Mouse (Mus musculus) cerebellum, adult 11 months (tissue): ENCODE results near the gene Phtf2.
"Not testable (repeated sequence)": the region's sequence is repeated elsewhere in the genome, so short reads cannot be mapped to it uniquely, and the experiment has no call there.

Experiments
- DNase-seq: peaks from one replicate; pipeline ENCODE4 v3.0.0; 2022

The Phtf2 gene

DNA sequence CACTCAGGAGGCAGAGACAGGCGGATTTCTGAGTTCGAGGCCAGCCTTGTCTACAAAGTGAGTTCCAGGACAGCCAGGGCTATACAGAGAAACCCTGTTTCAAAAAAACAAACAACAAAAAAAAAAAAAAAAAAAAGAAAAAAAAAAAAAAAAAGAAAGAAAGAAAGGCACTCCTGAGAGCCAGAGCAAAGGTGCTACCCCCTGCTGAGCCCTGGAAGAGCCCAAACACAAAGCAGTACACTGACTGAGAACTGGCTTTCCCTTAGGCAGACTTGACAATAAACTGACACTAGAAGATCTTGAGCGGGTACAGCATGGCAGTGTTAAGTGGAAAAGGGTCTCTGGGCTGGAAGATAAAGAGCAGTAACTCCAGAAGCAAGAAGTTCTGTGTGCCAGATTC, 119.5 kb downstream of the Phtf2 start:
- not testable (repeated sequence) for DNase-seq

DNA sequence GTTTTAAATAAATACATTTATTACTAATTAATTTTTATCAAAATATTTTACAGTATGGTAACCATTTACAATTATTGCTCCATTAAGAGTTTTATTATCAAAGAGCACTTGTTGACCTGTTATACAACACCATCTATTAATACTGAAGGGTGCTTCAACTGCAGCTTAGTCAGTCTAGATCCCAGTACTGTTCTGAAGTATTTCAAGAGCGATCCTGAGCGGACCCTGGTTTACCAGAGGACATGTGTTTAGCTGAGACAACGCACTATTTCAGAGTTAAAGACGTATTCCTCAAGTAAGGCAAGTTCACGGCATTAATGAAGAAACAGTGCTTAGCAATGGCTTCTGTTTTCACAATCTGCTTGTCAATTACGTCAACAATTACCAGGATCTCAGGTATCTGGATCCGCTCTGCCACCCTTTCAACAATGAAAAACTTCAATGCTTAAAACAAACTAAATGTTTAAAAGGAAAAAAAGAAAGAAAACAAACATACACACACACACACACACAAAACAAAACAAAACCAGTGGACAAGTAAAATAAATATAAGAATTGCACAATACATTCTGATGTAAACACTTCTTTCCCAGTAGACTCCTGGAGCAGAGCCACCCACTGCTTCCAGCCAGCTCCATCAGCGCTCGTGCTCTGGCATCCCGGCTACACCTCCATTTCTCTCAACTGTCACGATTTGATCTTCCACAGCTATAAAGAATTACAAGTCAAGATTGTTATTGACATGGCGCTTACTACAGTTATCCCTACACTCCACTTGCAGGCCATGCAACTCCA, 121.4 kb downstream of the Phtf2 start:
- DNase-seq = no peak

DNA sequence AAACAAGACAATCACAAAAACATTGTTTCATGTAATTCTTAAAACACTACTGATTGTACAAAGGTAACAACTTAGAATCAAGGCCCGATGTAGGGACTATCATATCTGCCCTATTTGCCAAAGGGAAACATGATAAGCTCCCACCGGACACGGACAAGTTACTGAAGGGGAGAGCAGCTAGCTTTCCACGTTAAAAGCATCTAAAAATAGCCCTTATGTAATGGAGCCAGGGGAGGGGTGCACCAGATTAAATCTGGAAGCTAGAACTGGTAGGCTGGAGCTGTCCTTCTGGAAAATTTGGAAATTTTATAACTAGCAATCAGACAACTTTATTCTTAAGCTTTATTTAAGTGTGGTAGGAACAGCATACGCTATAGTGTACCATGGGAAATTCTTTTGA, 122.2 kb downstream of the Phtf2 start:
- DNase-seq = no peak

DNA sequence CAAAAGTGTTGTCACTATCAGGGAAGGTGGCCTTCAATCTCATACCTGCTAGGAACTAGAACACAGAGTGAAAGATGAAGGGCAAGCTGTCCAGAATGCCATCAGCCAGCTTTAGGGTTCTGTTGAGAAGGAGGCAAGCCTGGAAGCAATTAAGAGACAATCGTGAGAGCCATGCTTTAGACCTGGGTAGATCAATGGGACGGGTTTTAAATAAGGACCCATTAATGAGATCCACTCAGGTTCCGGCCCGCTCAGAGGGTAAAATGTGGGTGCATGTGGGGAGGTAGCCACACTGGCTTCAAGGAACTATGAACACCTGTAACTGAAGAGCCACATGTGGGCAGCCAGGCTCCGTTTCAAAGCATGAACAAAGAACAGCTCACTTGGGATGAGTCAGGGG, 128.0 kb downstream of the Phtf2 start:
- DNase-seq = no peak

DNA sequence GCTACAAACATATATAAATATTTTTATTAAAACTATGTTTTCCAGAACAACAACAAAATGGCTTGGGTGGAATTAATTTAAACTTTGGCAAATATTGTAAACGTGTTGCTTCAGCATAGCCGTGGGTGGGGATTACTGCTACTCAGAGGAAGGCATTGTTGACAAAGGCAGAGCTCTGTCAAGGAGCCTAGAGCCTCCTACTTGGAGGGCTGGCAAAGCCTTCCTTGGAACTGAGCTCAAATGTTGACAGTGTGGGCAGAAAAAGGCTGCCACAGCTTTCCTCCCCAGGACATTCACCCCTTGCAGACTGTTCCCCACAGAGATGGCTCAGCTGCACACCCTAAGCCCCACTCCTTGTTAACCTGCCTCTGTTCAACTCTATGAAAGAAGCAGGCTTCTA, 128.8 kb downstream of the Phtf2 start:
- DNase-seq = no peak

DNA sequence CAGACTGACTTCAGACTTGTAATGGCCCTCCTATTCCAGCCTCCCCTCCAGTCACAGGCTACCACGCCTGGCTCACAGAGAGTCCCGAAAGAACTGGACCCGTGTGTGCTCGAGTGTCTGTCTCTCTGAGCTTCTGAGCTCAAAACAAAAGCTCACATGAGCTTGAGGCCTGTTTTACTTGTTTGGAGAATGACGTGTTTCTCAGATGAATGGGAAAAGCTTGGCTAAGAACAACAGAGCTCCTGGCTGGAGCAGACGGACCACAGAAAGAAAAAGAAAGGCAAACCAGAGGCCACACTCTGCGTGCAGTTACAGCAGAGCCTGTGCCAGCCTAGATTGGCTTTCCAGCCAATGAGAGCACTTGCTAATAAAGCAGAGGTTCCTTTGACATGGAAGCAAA, 130.2 kb downstream of the Phtf2 start:
- no peak for DNase-seq

DNA sequence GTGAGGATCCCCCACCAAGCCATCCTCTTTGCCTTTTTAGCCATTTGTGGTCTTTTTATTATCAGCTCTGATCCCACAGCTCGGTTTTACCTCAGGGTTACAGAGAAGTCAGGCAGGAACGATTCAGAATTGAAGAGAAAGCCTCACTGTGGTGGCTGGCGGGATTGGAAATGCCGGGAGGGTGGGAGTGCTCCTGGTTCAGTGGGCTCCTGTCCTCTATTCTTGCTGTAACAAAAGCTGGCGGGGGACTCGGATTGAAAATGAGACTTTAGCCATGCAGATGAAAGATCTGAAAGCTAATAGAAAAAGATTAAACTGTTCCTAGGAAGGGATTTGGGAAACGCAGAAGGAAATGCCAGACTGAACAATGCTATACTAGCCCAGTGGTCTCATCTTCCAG, 130.9 kb downstream of the Phtf2 start:
- no peak for DNase-seq

DNA sequence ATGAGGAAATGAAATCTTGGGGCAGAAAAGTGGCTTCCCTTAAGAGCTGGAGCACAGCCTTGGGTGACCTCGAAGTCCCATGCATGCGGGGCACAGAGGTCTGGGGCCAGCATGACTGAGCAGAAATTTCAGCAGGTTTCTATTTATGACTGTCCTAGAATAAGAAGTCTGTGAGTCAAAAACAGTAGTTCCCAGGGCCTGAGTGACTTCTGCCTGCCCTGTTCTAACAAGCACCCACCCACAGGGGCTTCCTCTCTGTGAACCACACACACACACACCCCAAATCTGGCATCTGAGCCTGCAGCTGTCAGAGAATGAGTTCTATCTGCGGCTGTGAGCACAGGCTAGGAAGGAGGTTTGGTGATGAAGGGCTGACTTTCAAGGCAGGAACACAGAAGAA, 132.4 kb downstream of the Phtf2 start:
- DNase-seq = no peak

DNA sequence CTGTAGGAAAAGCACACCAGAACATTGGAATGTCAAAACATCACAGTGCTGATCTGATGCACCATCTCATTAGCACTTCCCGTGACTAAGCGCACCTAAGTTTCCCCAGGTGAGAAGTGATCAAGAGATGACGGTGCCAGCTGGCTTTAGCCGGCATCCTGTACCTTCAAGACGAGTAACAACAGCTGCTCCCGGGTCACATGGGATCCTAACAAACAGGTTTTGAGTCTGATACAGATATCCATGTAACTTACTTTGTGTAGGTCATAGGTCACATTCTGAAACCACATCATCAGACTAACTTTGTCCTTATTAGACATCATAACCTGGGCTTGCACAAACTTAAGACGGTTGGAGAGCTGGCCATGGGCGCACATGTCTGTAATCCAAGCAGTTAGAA, 133.1 kb downstream of the Phtf2 start:
- no peak for DNase-seq

DNA sequence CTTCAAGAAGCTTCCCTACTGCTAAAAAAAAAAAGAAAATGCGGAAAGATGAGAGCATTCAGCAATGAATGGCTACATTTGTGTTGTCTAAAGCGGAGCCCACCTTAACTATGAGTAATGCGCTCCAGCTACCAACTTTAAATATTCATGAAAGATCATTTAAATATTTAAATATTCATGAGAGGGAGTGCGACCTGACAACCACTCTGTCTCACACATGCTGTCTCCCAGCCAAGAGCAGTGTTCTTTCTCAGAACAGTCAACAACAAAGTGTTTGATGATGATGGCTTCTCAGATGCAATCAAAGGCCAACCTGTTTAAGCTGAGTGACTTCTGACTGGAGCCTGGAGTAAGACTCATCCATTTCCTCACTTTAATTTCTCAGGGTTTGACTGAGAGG, 133.8 kb downstream of the Phtf2 start:
- DNase-seq = no peak

DNA sequence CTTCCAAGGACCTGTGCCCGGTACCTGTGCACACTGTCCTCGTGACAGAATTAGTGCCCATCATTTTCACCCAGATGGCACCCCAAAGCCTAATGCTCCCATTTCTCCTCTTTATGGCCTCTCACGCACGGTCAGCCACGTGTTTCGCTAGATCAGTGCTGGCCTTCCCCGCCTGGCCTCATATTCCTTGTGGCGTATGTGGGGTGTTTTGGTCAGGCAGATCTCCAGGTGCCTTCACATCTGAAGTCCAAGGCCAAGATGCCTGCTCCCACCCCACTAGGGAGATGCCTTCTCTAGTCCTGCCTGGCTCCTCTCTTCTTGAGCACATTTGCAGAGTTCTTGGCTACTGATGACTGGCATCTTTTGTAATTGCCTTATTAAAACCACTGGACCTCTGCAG, 140.0 kb downstream of the Phtf2 start:
- no peak for DNase-seq

DNA sequence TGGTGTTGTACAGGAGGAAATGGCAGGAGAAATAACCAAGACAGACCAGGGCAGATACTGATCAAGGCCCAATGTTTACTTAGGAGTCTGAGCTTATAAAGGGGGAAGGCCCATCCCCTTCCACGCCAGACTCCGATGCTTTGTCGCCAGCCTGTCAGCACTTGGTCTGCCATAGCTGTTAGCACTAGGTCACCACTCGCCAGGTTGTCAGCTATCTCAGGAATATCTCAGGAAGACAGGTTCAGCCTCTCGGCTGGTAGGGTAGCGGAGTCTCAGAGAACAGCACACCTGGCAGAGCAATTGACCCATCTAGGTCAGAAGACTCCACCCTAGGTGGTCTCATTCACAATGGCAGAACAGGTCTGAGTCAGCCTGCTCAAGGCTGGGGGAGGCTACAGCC, 140.7 kb downstream of the Phtf2 start:
- DNase-seq = no peak

DNA sequence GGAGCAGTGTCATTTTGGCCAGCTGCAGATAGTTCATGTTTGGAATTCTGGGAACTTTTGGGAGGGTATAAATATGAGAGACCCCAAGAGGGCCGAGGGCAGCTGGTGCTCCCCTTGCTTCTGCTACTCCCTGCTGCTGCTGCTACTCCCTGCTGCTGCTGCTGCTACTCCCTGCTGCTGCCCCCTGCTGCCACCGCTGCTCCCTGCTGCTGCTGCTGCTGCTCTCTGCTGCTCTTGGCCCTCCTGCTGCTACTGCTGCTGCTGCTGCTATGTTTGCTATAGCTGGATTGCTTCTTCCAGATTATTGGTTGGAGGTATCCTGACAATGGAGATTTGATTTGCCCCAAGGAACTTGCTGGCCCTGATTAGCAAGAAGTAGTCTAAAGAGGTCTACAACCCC, 143.1 kb downstream of the Phtf2 start:
- no peak for DNase-seq

DNA sequence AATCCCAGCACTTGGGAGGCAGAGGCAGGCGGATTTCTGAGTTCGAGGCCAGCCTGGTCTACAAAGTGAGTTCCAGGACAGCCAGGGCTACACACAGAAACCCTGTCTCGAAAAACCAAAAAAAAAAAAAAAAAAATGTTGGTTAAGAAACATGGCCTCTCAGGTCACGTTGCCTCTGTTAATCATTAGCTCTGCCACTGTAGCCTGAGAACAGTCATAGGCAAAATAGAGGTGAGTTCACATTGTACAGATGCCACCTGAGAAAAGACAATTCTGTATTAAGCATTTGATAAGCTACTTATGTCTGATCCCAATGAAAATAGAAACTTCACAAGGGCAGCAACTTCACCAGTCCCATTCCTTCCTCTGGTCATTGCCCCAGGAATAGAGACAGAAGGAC, 158.7 kb downstream of the Phtf2 start:
- not testable (repeated sequence) for DNase-seq

DNA sequence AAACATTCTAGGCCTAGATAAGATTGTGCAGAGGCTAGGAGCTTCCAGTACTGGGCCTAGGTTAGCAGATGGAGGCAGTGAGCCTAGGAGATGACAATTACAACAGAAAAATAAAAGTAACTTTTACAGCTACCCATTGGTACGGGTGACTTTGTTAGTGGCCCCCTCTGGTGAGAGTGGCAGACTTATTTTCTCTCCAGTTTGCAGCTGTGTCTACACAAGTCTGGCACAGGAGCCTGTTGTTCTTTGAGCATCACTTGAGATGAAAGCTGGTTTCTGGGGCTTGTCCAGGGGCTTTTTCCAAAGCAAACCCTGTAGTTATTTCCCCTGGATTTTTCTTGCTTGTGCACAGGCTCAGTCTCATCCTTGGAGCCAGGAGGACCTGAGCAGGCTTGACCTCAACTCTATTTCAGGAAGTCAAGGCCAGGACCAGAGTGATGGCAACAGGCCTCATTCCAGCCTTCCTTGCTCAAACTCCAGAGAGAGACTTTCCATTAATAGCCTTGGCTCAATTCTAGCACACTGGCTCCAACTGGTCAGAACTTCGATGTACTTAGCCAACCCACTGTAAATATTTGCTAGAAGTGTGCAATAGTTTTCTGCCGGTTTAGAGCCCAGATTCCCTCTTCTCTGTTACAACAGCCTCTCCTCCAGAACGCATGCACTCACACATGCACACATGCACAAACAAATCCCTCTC, 161.6 kb downstream of the Phtf2 start:
- DNase-seq = no peak

DNA sequence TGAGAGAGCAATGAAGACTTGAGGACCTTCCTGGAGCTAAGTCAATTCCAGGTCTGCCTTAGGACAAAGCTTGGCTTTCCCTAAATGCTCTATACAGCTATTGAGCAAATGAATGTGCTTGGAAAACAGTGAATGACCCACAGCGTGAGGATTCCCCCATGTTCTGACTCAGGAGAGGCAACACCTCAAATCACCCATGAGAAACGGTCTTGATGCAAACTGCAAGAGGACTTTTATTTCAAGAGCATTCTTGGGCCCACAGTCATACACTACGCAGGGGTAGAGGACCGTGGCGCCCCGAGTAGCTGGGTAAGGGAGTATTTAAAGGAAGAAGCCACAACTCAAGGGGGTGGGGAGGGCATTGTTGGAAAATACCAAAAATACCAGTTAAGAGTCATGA, 165.9 kb downstream of the Phtf2 start:
- not testable (repeated sequence) for DNase-seq

DNA sequence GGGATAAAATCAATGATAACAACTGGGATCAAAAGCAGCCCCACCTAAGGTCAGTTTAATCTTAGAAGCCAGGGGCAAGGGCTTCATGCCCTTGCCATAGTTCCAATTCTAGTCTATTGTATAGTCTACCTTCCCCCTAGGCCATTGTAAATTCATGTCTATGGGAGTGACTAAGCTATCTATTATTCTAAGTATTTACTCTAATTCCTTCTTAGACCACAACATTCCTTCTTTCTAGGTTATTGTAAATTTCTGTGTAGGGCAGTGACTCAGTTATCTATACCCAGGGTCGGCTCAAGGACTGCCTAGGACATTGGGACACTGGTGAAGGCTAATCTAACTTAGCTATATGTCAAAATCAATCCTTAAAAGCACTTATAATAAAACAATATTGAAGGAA, 167.3 kb downstream of the Phtf2 start:
- DNase-seq = not testable (repeated sequence)

DNA sequence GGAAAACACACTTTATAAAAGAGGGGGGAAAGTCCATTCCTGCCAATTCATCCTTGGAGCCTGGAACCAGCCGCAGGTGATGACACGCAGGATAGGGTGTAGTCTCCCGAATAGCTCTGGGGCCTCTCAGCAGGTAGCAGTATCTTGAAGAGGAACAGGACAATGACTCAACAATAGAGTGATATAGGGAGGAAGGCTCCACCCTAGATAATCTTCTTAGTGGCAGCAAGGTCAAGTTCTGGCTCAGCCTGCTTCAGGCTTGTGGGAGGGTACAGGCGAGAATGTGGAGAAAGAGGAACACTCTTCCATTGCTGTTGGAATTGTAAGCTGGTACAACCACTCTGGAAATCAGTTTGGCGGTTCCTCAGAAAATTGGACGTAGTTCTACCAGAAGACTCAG, 171.1 kb downstream of the Phtf2 start:
- not testable (repeated sequence) for DNase-seq
